Mouse (Mus musculus) forebrain, postnatal 0 days (tissue): ENCODE results near the gene Orc4. TPM values are rescaled to one million over a fixed set of nuclear protein-coding genes. Genes with fewer than 3 reads are reported as not detected.
A peak's percentile ranks its signal among the peaks of the same experiment; 100 is the strongest.
"Not testable (repeated sequence)": the region's sequence is repeated elsewhere in the genome, so short reads cannot be mapped to it uniquely, and the experiment has no call there.

Source experiments
- ATAC-seq: fragments of 200-750 bp; cut with Nextera tagmentation; 2 replicates; pipeline ENCODE4 v1.8.0; 2017; ENCODE audit warnings: mild to moderate bottlenecking, moderate library complexity
- DNase-seq: peaks from one replicate; pipeline ENCODE4 v3.0.0-alpha.2; 2015
- H3K27ac ChIP-seq: fragments of 300-500 bp; sonication (generic); 2 replicates; pipeline ENCODE4 v1.5.1; 2014; ENCODE audit warnings: low read depth, mild to moderate bottlenecking, antibody characterized with exemption, low read length, moderate library complexity, mixed read lengths
- H3K27me3 ChIP-seq: fragments of 300-500 bp; sonication (generic); 2 replicates; pipeline ENCODE4 v1.6.1; 2014; ENCODE audit warnings: mild to moderate bottlenecking, low read length, mixed read lengths; ENCODE audit not compliant: insufficient read depth
- H3K36me3 ChIP-seq: fragments of 300-500 bp; sonication (generic); 2 replicates; pipeline ENCODE4 v1.6.1; 2014; ENCODE audit warnings: mild to moderate bottlenecking, moderate library complexity; ENCODE audit not compliant: insufficient read depth
- H3K4me1 ChIP-seq: fragments of 300-500 bp; sonication (generic); 2 replicates; pipeline ENCODE4 v1.6.1; 2014; ENCODE audit warnings: antibody characterized with exemption; ENCODE audit not compliant: insufficient read depth
- H3K4me2 ChIP-seq: fragments of 300-500 bp; sonication (generic); 2 replicates; pipeline ENCODE4 v1.6.1; 2014; ENCODE audit warnings: low read depth, mild to moderate bottlenecking, moderate library complexity
- H3K4me3 ChIP-seq: fragments of 300-500 bp; sonication (generic); 2 replicates; pipeline ENCODE4 v1.5.1; 2014; ENCODE audit warnings: low read depth, low read length, mixed read lengths
- H3K9ac ChIP-seq: fragments of 300-500 bp; sonication (generic); 2 replicates; pipeline ENCODE4 v1.6.1; 2014; ENCODE audit warnings: mild to moderate bottlenecking
- H3K9me3 ChIP-seq: fragments of 300-500 bp; sonication (generic); 2 replicates; pipeline ENCODE4 v1.6.1; 2016; ENCODE audit warnings: low read length
- CTCF ChIP-seq: sonication (generic); IDR thresholded peaks from 2 replicates; pipeline ENCODE4 v1.5.1; 2016; ENCODE audit warnings: antibody characterized with exemption, control low read depth, low read depth
- WGBS: fragments of 180-500 bp; shearing (Covaris S2); extraction: QIAGEN DNeasy Blood & Tissue Kit; methylation state at CpG from one replicate; pipeline ENCODE4 v1.1.7; 2014; 5-methylcytosine and 5-hydroxymethylcytosine counted together
- polyA plus RNA-seq: library from polyadenylated mRNA; unstranded; fragments of >200 nt; fragmentation: Nextera tagmentation; extraction: Ambion mirVana; gene quantifications from 2 replicates; pipeline ENCODE4 v1.2.1, GENCODE M21; 2015
- total RNA-seq: library from RNA; depleted of rRNA; stranded (reverse); fragments of >200 nt; gene quantifications from 2 replicates; pipeline ENCODE4 v1.2.3, GENCODE M21; 2014; rRNA removed

The Orc4 gene
- total and polyA plus RNA-seq, 2 experiments from 2014 or later, result 69.2 to 88.9 TPM

- H3K27me3 ChIP-seq, result no peaks in the 10 kb centered on the region
- DNase-seq (no peak), ATAC-seq (peak; percentile 55)
- H3K36me3 ChIP-seq, result no peaks in the 10 kb centered on the region
- no peaks in the 10 kb centered on the region for H3K4me1 ChIP-seq
- no peak overlapping the region for H3K27ac ChIP-seq
- no peak for TF ChIP-seq CTCF
- H3K4me2 ChIP-seq, result no peak overlapping the region
- no peak overlapping the region for H3K9ac ChIP-seq
- WGBS, result 83% methylated on average over 5 of the region's 5 CpGs
- no peaks in the 10 kb centered on the region for H3K9me3 ChIP-seq
- H3K4me3 ChIP-seq, result no peak overlapping the region
Observed at GRCm38 (mm10) chr2:48868199-48868913, 81.7 kb downstream of the Orc4 start.

DNA sequence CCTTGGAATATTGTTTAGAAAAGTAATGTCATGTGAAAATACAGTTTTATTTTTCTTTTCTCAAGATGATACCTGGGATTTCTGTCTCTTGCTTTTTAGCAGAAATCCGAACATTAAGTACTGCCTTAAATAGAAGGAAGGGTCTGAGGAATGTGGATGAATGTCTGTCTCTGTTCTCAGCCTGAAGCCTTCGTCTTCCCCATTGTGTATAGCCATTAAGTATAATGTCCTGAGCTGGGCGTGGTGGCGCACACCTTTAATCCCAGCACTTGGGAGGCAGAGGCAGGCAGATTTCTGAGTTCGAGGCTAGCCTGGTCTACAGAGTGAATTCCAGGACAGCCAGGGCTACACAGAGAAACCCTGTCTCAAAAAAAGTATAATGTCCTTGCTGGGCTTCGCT is 84.5 kb downstream of the Orc4 start:
- WGBS, result 94% methylated on average over 6 of the region's 6 CpGs
- not testable (repeated sequence) for DNase-seq, H3K27ac ChIP-seq, H3K9me3 ChIP-seq, H3K4me1 ChIP-seq, H3K27me3 ChIP-seq, H3K4me3 ChIP-seq, H3K9ac ChIP-seq, H3K4me2 ChIP-seq, ATAC-seq, H3K36me3 ChIP-seq

Other genes with a start within 250 kb of the Orc4 start
- 83.7 and 127 TPM in 2 replicates for gene Acvr2a, start 136.2 kb downstream of the Orc4 start, total RNA-seq
- 28.3 and 42.8 TPM in 2 replicates for gene Acvr2a, start 136.2 kb downstream of the Orc4 start, polyA plus RNA-seq
- gene Mbd5, start 769 bp downstream of the Orc4 start, total RNA-seq, result 22.6 and 35.6 TPM in 2 replicates
- gene Mbd5, start 769 bp downstream of the Orc4 start, polyA plus RNA-seq, result 18.1 and 23.1 TPM in 2 replicates